Mouse (Mus musculus): ENCODE measurements around the gene Tfb1m.

The Tfb1m gene

GRCm38 (mm10) chr17:3557331-3558311 lies at the start of gene Tfb1m:
TSS of gene Tfb1m (minus strand) at chr17:3557781.
- peak; percentile 98 for DNase-seq

DNA sequence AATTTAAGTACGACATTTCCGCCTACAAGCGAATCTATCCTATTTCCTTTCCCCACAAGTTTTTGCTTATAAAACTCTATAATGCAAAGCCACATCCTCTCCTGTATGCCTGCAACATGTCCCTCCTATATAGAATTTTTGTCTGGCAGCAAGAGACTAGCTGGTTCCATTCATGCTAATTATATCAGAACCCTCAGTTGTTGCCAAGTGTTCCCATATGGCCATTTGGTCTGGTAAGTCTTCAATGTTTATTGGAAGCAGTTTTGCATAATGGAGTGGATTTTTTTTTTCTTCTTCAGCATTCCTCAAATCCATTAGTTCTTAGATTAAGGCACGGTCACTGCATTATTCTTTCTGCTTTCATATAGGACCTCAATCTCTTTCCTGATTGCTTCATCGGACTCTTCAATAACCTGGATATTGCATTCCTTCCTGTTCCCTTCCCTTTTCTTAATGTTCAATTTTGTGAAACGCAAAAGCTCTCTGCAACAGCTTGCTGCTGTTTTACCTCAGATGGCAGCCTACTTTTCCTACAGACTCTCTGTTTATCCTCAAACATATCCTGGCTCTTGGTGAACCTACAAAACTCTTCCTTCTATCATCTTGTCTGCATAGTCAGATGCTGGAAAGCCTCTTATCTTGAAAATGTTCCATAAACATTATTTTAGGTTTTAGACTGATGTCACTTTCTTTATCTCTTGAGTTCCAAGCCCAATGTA lies 45.5 kb upstream of the Tfb1m start:
- DNase-seq = no peak

DNA sequence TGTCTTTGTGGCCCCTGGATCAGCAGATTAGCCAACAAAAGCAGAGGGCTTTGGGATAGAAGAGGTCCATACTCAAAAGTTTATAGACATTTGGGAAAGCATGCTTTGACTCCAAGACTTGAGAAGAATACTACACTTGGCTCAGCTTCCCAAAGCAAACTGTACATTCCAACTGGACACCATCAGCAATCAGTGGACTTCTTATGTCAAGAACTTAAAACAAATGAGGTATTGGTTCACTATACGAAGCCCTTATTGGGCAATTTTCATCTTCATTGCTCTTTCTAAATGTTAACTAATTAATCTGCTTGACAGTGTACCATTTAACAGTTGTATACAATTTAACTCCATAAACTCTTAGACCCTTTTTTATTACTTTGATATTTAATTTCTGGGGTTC lies 40.8 kb upstream of the Tfb1m start:
- no peak for DNase-seq

GRCm38 (mm10) chr17:3597866-3598265 lies 40.3 kb upstream of the Tfb1m start:
- DNase-seq = no peak

DNA sequence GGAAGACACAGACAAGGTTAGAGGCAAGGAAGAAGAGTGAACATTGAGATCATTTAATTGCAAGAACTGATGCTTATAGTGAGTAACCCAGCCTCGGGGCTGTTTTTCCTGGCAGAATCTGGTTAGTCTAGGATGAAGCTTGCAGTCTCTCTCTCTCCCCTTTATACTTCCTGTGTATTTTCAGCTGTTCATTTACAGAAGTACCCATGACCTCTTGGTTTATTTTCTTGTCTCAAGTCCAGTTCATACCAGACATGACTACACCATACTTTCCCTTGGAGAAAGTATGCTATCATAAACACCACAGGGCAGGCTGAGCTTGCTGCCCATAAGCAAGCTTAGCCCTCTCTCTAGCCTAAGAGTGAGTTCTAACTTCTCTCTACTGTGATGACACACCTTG lies 39.5 kb upstream of the Tfb1m start:
- DNase-seq = peak; percentile 24

GRCm38 (mm10) chr17:3570876-3571275 lies 13.3 kb upstream of the Tfb1m start:
- peak; percentile 87 for DNase-seq

- no peak for DNase-seq
Measured at GRCm38 (mm10) chr17:3562405-3562804, 4.8 kb upstream of the Tfb1m start.

DNA sequence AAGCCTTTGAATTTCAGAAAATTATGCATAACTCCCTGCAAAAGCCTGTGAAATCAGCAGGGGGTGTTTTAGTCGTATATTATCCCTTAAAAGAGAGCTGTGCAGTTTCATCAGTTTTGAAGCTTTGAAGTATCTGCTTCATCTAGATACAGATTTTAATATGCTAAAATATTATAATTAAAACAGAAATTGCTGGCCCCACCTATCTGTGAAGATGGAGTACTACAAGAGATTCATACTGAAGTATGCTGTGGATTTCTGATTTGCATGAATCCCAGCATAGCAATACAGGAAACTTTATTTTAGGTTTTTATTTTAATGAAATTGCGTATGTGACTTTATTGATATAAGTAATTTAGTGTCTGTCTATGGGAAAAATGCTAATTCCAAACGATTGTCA lies 3.0 kb upstream of the Tfb1m start:
- DNase-seq = no peak

- peak; percentile 13 for DNase-seq
Measured at GRCm38 (mm10) chr17:3558356-3558870, 832 bp upstream of the Tfb1m start.

DNA sequence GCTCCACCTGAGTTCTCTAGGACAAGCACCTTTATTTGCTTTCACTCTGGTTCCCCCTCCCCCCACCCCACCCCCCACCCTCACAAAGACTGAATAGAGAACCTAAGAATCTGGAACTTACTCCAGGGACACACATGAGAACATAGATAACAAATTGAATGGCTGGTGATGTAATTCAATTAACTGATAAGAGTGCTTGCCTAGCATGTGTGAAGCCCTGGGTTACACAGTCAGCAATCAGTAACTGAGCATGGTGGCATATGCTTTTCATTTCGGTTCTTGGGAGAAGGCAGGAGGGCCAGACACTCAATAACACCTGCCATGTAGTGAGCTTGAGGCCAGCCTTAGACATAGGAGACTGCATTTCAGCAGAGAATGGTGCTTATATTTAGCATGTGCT lies 1.3 kb downstream of the Tfb1m start:
- DNase-seq = no peak

GRCm38 (mm10) chr17:3547725-3548124 lies 9.9 kb downstream of the Tfb1m start:
- DNase-seq = no peak

DNA sequence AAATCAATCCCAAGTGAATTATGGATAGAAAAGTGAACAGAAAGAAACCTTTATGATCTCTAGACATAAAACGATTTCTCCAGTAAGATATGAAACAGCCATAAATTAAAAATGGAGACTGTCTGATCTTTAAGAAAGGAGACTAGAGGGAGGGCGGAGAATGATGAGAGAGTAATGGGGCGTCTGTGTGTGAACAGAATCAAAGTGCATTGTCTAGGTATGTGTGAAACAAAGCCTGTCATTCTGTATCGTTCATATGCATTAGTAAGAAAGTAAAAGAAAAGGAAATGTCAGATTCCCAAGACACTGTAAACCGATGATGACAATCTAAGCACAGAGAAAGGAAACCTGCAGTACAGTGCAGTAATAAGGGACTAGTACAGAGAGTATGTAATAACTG lies 16.5 kb downstream of the Tfb1m start:
- no peak for DNase-seq

GRCm38 (mm10) chr17:3540304-3540703 lies 17.3 kb downstream of the Tfb1m start:
- DNase-seq = no peak

GRCm38 (mm10) chr17:3533425-3533824 lies 24.2 kb downstream of the Tfb1m start:
- DNase-seq = peak; percentile 34

DNA sequence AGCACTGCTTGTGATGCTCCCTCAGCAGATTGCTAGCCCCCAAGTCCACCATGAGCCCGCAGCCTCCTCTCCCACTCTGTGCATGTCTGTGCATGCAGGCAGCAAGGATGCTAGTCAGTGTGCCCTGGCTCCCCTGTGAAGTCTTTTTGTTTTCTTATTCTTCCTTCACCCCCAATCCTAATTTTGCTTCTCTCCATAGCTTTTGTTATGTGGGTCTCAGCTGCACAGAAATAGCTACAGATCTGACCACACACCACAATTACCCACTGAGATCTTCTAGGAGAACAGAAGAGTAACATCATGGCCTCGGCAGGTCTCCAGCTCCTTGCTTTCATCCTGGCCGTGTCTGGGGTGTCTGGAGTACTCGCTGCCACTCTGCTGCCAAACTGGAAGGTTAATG lies 25.3 kb downstream of the Tfb1m start, which contains the start of gene Cldn20:
Cldn20 (plus strand) TSS at position 301 of the 400 bp plus-strand sequence.
- DNase-seq = no peak

GRCm38 (mm10) chr17:3531641-3532040 lies 25.9 kb downstream of the Tfb1m start:
- no peak for DNase-seq

- no peak for DNase-seq
Measured at GRCm38 (mm10) chr17:3530549-3530948, 27.0 kb downstream of the Tfb1m start.

DNA sequence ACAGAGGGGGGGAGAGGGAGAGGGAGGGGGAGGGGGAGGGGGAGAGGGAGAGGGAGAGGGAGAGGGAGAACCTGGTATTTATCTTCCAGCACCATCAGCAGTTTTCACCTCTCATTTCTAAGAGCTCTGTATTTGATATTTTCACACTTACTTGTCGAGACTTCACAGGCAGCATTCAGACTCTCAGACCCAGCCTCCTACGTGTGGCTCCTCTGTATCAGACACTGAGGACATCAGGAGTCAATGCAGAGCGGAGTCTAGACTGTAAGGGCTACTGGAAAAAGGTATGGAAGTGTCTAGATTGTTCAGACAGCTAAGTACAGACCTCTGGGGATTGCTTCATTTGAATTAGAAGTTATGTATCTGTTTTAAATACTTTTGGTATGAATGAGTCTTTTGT lies 28.1 kb downstream of the Tfb1m start:
- DNase-seq = no peak

GRCm38 (mm10) chr17:3527841-3528471 lies 29.6 kb downstream of the Tfb1m start:
- DNase-seq = no peak

- DNase-seq = no peak
Measured at GRCm38 (mm10) chr17:3520344-3520743, 37.2 kb downstream of the Tfb1m start.

DNA sequence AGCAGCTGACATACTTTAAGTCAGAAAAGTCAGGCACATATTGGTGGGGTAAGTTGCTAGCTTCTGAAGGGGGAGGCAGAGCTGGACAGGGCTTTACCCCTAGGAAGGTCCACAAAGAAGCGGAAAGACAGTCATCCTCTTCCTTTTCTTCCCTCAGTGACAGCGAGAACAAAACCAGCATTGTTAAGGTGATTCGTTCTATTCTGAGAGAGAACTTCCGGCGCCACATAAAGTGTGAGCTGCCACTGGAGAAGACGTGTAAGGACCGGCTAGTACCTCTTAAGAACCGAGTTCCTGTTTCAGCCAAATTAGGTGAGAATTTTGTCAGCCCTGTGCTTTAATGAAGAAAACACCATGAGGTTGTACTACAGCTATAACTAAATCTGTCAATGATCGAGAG lies 41.2 kb downstream of the Tfb1m start:
- no peak for DNase-seq

- DNase-seq = no peak
Measured at GRCm38 (mm10) chr17:3515851-3516250, 41.7 kb downstream of the Tfb1m start.

- no peak for DNase-seq
Measured at GRCm38 (mm10) chr17:3514316-3514715, 43.3 kb downstream of the Tfb1m start.

All from kidney, postnatal 10 days (tissue).